Mouse (Mus musculus): ENCODE results near the gene Abcd1. TPM values are rescaled to one million over a fixed set of nuclear protein-coding genes. Genes with fewer than 3 reads are reported as not detected.

Gene Abcd1
- polyA plus RNA-seq, 1 experiment, result 8.0 TPM

- Histone ChIP-seq H3K36me3 (ENCODE audit: control insufficient read depth, insufficient read depth, low read length, poor library complexity, severe bottlenecking) (peaks cover 9% of the 10 kb centered on the region), H3K4me1 (ENCODE audit: control insufficient read depth, insufficient read depth, low read length) (no peaks in the 10 kb centered on the region), H3K4me3 (ENCODE audit: low read depth, low read length) (no peak overlapping the region), H3K27me3 (ENCODE audit: control insufficient read depth, insufficient read depth, low read length, poor library complexity, severe bottlenecking) (no peaks in the 10 kb centered on the region), H3K27ac (ENCODE audit: insufficient read depth, low read length) (no peak overlapping the region), H3K9ac (ENCODE audit: low read depth, poor library complexity, severe bottlenecking) (no peak overlapping the region), H3K9me3 (replicated peaks; ENCODE audit: control insufficient read depth, insufficient read depth, low read length, poor library complexity, severe bottlenecking) (no peaks in the 10 kb centered on the region)
- TF ChIP-seq EP300 (IDR thresholded peaks at IDR 0.05; ENCODE audit: insufficient read depth, low read depth, low read length) (no peak), POLR2A (IDR thresholded peaks at IDR 0.05; ENCODE audit: insufficient read depth, low read length) (no peak), CTCF (IDR thresholded peaks at IDR 0.05; ENCODE audit: low read depth, low read length) (no peak)
These were observed 15.9 kb upstream of the Abcd1 start for GRCm38 (mm10) chrX:73700472-73700871.

- Histone ChIP-seq H3K9ac (ENCODE audit: low read depth, poor library complexity, severe bottlenecking) (peak overlapping the region; percentile 89), H3K36me3 (ENCODE audit: control insufficient read depth, insufficient read depth, low read length, poor library complexity, severe bottlenecking) (peaks cover 28% of the 10 kb centered on the region), H3K27ac (ENCODE audit: insufficient read depth, low read length) (peak overlapping the region; percentile 64; the same call in 1 of the 2 replicates), H3K27me3 (ENCODE audit: control insufficient read depth, insufficient read depth, low read length, poor library complexity, severe bottlenecking) (no peaks in the 10 kb centered on the region), H3K4me3 (ENCODE audit: low read depth, low read length) (peak overlapping the region; percentile 98), H3K4me1 (ENCODE audit: control insufficient read depth, insufficient read depth, low read length) (peaks cover 4% of the 10 kb centered on the region), H3K9me3 (replicated peaks; ENCODE audit: control insufficient read depth, insufficient read depth, low read length, poor library complexity, severe bottlenecking) (no peaks in the 10 kb centered on the region)
- no peak for TF ChIP-seq CTCF (IDR thresholded peaks at IDR 0.05; ENCODE audit: low read depth, low read length)
- no peak for TF ChIP-seq POLR2A (IDR thresholded peaks at IDR 0.05; ENCODE audit: insufficient read depth, low read length)
- no peak for TF ChIP-seq EP300 (IDR thresholded peaks at IDR 0.05; ENCODE audit: insufficient read depth, low read depth, low read length)
These were observed 805 bp upstream of the Abcd1 start for GRCm38 (mm10) chrX:73715476-73716108.

GRCm38 (mm10) chrX:73716709-73717545 lies 530 bp downstream of the Abcd1 start:
- Histone ChIP-seq H3K27me3 (ENCODE audit: control insufficient read depth, insufficient read depth, low read length, poor library complexity, severe bottlenecking) (no peaks in the 10 kb centered on the region), H3K27ac (ENCODE audit: insufficient read depth, low read length) (peak overlapping the region; percentile 22; the same call in 1 of the 2 replicates), H3K4me1 (ENCODE audit: control insufficient read depth, insufficient read depth, low read length) (peaks cover 4% of the 10 kb centered on the region), H3K36me3 (ENCODE audit: control insufficient read depth, insufficient read depth, low read length, poor library complexity, severe bottlenecking) (peaks cover 21% of the 10 kb centered on the region), H3K9me3 (replicated peaks; ENCODE audit: control insufficient read depth, insufficient read depth, low read length, poor library complexity, severe bottlenecking) (no peaks in the 10 kb centered on the region), H3K9ac (ENCODE audit: low read depth, poor library complexity, severe bottlenecking) (peak overlapping the region; percentile 26), H3K4me3 (ENCODE audit: low read depth, low read length) (peak overlapping the region; percentile 39)
- no peak for TF ChIP-seq EP300 (IDR thresholded peaks at IDR 0.05; ENCODE audit: insufficient read depth, low read depth, low read length)
- TF ChIP-seq CTCF (IDR thresholded peaks at IDR 0.05; ENCODE audit: low read depth, low read length), result no peak
- no peak for TF ChIP-seq POLR2A (IDR thresholded peaks at IDR 0.05; ENCODE audit: insufficient read depth, low read length)

- H3K9ac ChIP-seq (ENCODE audit: low read depth, poor library complexity, severe bottlenecking), result peak overlapping the region; percentile 26; the same call in 1 of the 2 replicates
- H3K27ac ChIP-seq (ENCODE audit: insufficient read depth, low read length), result no peak overlapping the region
These were observed 1.3 kb downstream of the Abcd1 start for GRCm38 (mm10) chrX:73717667-73718066.

GRCm38 (mm10) chrX:73718271-73718670 lies 1.9 kb downstream of the Abcd1 start:
- Histone ChIP-seq H3K9ac (ENCODE audit: low read depth, poor library complexity, severe bottlenecking) (no peak overlapping the region), H3K9me3 (replicated peaks; ENCODE audit: control insufficient read depth, insufficient read depth, low read length, poor library complexity, severe bottlenecking) (no peaks in the 10 kb centered on the region), H3K4me1 (ENCODE audit: control insufficient read depth, insufficient read depth, low read length) (peaks cover 4% of the 10 kb centered on the region), H3K27ac (ENCODE audit: insufficient read depth, low read length) (no peak overlapping the region), H3K27me3 (ENCODE audit: control insufficient read depth, insufficient read depth, low read length, poor library complexity, severe bottlenecking) (no peaks in the 10 kb centered on the region), H3K4me3 (ENCODE audit: low read depth, low read length) (no peak overlapping the region), H3K36me3 (ENCODE audit: control insufficient read depth, insufficient read depth, low read length, poor library complexity, severe bottlenecking) (peaks cover 9% of the 10 kb centered on the region)
- TF ChIP-seq POLR2A (IDR thresholded peaks at IDR 0.05; ENCODE audit: insufficient read depth, low read length) (no peak), CTCF (IDR thresholded peaks at IDR 0.05; ENCODE audit: low read depth, low read length) (no peak), EP300 (IDR thresholded peaks at IDR 0.05; ENCODE audit: insufficient read depth, low read depth, low read length) (no peak)

More at GRCm38 (mm10) chrX:73717667-73718066, 1.3 kb downstream of the Abcd1 start:
- Histone ChIP-seq H3K4me3 (ENCODE audit: low read depth, low read length) (peak overlapping the region; percentile 39), H3K27me3 (ENCODE audit: control insufficient read depth, insufficient read depth, low read length, poor library complexity, severe bottlenecking) (no peaks in the 10 kb centered on the region), H3K36me3 (ENCODE audit: control insufficient read depth, insufficient read depth, low read length, poor library complexity, severe bottlenecking) (peaks cover 13% of the 10 kb centered on the region), H3K4me1 (ENCODE audit: control insufficient read depth, insufficient read depth, low read length) (peaks cover 4% of the 10 kb centered on the region), H3K9me3 (replicated peaks; ENCODE audit: control insufficient read depth, insufficient read depth, low read length, poor library complexity, severe bottlenecking) (no peaks in the 10 kb centered on the region)
- TF ChIP-seq POLR2A (IDR thresholded peaks at IDR 0.05; ENCODE audit: insufficient read depth, low read length) (no peak), CTCF (IDR thresholded peaks at IDR 0.05; ENCODE audit: low read depth, low read length) (no peak), EP300 (IDR thresholded peaks at IDR 0.05; ENCODE audit: insufficient read depth, low read depth, low read length) (no peak)
